Mouse (Mus musculus) layer of hippocampus, adult 11-12 months (tissue): ENCODE measurements at regions not wholly inside any gene's neighbourhood (a gene's known extent, or its start where the extent isn't known, plus 50 kb on each side); places are given as distances from the start of the nearest gene placed in this dataset.
A peak's percentile ranks its signal among the peaks of the same experiment; 100 is the strongest.
"Not testable (repeated sequence)": the region's sequence is repeated elsewhere in the genome, so short reads cannot be mapped to it uniquely, and the experiment has no call there.

Source experiments
- DNase-seq: peaks from one replicate; pipeline ENCODE4 v3.0.0; 2022; ENCODE audit warnings: low spot score

DNA sequence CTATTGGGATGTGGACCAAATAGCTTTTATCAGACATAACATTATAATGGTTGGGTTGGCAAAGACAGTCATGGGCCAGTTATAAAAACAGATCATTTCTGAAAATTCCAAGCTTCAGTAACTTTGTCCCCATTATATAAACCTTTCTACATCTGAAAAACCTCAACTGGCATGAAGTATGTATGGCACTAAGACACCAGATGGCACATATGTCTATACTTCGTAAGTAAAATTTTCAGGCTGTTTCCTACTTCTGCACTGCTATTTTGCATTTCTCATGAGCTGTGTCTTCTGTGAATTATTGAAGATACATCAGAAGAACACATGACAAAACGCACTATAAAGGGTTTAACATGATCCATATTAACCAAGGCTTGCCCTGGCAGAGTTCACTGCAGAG lies 428.1 kb downstream of the Pom121l12 start:
- DNase-seq, result no peak

DNA sequence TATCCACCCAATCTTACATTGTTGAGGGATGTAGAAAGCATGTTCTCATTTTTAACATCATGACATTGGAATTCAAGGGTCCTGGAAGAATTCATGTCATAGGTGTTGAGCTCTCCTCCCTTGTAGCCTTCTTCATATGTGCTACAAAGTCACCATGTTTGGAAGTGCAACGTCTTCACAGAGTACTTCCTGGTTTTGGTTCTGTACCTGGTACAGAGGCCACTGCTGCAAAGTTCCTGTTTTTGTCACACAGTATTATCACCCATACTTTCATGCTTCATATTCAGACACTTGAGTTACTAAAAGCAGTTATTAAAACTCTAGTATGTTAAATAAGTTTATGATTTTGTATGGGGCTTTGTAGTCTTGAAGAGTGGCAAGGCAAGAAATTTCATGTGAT lies 443.1 kb downstream of the Pom121l12 start:
- no peak for DNase-seq

DNA sequence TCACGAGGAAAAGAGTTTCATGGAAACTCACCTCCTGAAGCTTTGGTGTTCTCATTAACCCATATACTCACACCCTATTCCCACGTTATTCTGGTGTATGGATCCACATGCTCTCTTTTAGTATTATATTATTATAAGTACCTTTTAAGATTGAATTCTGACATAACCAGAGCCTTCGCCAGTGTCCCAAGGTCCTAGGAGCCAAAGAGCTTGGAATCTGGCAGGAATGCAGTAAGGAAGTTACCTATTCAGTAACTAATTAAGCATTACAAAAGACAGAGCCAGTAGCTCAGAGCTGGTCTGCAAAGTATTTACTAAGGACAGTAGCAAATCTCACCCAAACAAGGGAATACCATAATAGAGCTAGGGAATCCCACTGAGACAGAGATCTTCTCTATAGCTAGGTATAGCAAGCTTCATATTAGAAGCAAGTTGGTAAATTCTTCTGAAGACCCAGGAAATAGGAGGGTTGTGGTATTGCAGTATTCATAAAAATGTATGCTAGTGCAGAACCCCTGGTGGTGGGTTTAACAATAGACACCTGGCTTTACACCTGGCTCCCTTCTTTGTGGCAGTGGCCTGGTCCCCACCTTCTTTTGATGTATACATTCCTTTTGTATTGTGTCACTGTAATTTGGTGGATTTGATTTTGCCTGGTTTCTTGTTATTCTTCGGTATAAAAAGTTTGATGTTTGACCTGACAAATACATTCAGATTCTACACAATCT lies 490.0 kb downstream of the Pom121l12 start:
- not testable (repeated sequence) for DNase-seq

DNA sequence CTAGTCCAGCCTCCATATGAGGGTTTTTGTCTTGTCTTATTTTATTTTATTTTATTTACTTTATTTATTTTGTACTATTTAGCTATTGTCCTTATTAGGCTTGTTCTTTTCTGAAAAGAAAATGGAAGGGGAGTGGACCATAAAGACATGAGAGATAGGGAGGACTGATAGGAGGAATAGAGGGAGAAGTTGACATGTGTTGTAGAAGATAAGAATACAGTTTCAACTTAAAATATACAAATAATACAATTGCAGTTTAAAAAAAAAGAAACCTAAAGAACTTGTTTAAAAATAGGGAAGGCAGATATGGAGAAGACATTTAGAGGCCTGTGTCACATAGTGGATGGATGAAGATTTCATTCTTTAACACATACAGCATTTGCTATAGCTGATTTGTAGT lies 497.8 kb downstream of the Pom121l12 start:
- no peak for DNase-seq

DNA sequence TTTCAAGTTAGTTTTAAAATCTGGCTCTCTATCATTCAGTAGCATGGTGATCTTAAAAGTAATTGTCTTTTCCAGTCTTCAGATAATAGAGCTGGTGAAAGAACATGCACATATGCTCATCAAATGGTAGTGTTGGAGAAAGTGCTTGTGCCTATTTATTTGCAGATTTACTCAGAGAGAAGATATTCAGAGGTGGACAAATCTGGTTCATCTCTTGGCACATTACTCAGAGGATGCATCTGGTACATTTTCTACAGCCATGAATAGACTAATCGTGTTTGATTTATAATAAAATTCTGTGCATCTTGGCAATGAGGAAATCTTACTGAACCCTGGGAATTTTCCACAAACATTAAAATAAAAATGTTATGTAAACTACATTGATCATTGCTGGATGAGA lies 509.0 kb downstream of the Pom121l12 start:
- DNase-seq, result peak; percentile 24

DNA sequence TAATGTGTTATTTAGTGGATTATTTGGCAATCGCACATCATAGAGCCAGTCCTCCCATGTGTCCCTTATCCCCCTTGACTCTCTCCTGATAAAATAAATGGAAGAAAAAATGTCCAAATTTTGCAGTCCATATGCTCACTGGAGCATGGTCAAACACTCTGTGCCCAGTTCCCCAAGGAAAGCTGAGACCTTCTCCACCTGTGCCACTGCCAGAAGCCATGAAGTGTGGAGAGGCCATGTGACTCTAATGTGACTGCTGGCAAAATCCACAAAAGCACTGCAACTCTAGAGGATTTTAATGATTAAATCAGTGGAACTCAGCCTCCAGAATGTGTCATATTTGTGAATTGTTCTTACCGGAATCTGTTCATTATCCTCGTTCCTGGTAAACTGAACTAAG lies 514.5 kb downstream of the Pom121l12 start:
- no peak for DNase-seq

DNA sequence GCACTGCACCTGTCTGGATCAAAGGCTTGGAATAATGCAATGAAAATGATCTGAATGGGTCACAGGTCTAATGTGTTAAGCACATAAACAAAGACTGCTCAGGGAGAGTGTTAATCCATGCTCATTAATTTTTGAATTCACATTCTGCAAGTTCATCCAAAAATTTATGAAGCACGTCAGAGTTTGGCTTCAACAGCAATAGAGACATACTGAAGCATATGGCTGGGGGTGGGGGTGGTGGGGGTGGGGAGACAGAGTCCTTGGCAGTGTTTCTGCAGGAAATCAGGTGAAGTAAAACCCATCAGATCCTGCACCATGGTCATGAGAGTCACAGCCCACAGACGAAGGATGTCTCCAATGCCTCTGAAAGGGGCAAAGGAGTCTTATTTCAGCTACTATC lies 526.7 kb downstream of the Pom121l12 start:
- no peak for DNase-seq
